Mouse (Mus musculus) adrenal gland, postnatal 25 days (tissue): Measurements from ENCODE around the gene Rd3l. TPM values are rescaled to one million over a fixed set of nuclear protein-coding genes. Genes with fewer than 3 reads are reported as not detected.

Experiments
- DNase-seq: peaks from one replicate; pipeline ENCODE4 v3.0.0; 2021; ENCODE audit warnings: mixed read lengths
- long read RNA-seq: library from polyadenylated mRNA; stranded (forward); transcript quantifications from one replicate; pipeline ENCODE4 v2.0.0, GENCODE M21; 2021
- total RNA-seq: library from RNA; stranded (reverse); gene quantifications from 2 replicates; pipeline ENCODE4 v1.2.3, GENCODE M21; 2021

Gene Rd3l
- not detected in 2 replicates for total RNA-seq
- long read RNA-seq: 0 reads

DNA sequence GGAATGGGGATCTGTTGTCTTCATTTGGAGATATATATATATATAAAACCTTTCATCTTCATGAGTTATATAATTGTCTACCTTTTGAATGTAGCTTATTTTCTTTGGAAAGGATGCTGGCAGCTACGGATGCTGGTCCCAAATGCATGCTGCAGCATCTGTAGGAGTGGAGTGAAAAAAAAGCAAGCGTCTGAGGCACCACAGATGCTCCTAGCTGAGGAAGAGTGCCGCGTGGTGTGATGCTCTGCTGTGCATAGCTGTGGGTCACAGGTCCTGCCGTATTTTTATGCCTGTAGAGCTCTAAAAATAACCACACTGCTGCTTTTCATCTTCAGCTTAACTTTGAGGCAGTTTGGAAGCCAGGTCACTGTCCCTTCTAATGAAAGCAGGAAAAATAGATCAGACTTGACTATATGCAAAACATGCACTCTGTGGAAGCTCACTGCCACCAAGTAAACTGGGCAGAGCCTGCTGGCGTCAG is at the start of gene Rd3l:
TSS of gene Rd3l (minus strand) at position 431 of the 481 bp plus-strand sequence.
- DNase-seq: no peak

GRCm38 (mm10) chr12:112027408-112027807 is 46.3 kb upstream of the Rd3l start:
- DNase-seq: no peak

GRCm38 (mm10) chr12:112025907-112026645 is 45.0 kb upstream of the Rd3l start:
- no peak for DNase-seq

- no peak for DNase-seq
Measured at GRCm38 (mm10) chr12:112025457-112025856, 44.3 kb upstream of the Rd3l start.

GRCm38 (mm10) chr12:112024581-112025310 is 43.6 kb upstream of the Rd3l start:
- DNase-seq: no peak

GRCm38 (mm10) chr12:112023306-112023705 is 42.2 kb upstream of the Rd3l start:
- DNase-seq: no peak

DNA sequence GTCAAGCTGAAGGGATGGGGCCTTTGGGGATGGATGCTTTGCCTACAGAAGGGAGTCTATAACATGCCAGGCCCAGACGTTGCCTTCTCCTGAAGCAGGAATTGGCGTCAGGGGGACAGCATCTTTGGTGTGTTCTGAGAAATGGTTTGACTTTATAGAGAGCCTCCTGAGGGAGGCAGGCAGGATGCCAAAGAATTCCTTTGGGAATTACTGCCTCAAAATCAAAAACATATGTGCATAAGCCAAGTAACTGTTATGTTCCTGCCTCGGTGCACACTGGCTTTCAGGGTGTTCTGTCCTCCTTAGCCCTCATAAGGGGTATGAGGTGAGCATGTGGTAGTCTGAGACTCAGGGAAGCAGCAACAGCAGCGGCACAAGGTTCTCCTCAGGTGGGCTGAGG is 35.2 kb upstream of the Rd3l start:
- DNase-seq: no peak

GRCm38 (mm10) chr12:112013271-112013801 is 32.2 kb upstream of the Rd3l start:
- DNase-seq: no peak

DNA sequence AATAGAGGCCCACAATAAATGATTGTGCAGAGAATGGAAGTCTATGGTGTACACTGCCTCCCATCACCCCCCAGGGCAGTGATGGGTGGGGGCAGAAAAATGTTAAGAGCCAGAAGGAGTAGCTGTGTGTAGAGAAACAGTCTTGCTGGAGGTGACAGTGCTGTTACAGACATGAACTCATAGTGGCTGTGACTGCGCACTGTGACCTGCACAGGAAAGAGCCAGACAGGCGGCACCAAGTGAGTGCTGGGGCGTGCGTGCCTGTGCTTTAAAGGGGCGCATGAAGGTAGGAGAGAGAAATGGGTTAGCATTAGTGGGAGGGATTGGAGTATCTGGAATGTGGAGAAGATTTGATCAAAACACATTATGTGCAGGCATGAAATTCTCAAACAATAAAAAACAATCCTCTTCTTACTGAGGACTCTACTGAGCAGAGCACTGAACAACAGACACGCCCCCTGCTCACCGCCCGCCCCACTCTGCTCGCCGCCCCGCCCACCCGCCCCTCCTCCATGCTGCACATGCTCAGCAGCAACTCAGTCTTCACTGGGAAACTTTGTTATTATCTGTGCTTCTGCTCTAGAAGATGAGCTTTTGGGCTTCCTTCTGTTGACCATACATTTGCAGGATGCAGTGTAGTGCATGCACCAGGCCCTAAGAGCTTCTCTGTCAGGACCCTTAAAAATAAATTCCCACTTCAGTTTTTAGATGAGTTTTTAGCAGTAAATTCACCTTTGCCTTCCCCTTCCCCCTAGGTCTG is 31.6 kb upstream of the Rd3l start:
- DNase-seq: no peak

DNA sequence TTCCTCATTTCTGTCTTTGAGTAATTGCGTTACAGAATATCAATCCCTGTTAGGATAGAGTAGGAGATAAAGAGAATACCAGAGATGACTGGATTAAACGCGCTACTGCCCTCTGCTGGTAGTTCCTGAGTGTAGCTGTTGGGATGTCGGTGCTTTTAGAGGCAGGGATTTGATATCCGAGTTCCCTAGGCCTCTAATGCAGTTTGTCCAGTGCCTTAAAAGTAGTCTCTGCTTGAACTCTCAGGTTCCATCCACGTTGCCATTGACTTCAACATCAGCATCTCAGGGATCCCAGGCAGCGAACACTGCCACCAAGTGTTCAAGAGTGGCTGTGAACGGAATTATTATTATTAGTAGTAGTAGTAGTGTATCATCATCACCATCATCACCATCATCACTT is 20.1 kb upstream of the Rd3l start:
- DNase-seq: peak; percentile 72

DNA sequence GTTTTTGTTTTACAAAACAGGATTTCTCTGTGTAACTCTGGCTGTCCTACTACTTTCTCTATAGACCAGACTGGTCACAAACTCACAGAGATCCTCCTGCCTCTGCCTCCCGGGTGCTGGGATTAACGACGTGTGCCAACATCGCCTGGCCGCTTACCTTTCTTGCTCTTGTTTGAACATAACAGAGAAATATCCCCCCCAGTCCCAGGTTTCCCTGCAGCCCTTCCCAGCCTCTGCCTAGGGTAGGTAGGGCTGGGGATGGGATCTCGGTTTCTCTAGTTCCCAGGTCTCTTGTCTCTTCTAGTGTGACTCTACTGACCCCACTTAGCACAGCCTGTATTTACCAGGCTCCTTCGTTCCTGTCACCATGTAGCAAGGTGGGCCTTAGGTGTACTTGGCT is 18.6 kb upstream of the Rd3l start:
- DNase-seq: no peak

- no peak for DNase-seq
Measured at GRCm38 (mm10) chr12:111995161-111995560, 14.0 kb upstream of the Rd3l start.

DNA sequence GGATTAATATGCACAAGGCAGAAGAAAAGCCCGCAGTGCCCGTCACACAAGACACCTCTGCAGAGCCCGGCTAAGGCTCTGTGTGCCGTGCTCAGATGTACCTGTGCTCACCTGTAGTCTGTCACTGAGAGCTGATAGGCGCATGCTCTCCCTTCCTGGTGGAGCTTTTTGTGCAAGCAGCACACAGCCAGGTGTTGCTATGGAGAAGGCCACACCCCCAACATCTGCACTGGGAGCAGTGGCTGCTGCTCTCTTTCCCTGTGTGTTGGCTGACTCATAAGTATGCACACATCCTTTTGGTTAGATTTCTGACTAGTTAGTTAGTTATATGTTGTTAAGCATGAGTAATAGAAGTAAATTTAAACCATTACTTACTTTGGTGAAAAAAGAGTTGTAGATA is 11.5 kb upstream of the Rd3l start:
- DNase-seq: no peak

- DNase-seq: peak; percentile 17
Measured at GRCm38 (mm10) chr12:111986756-111987155, 5.6 kb upstream of the Rd3l start.

DNA sequence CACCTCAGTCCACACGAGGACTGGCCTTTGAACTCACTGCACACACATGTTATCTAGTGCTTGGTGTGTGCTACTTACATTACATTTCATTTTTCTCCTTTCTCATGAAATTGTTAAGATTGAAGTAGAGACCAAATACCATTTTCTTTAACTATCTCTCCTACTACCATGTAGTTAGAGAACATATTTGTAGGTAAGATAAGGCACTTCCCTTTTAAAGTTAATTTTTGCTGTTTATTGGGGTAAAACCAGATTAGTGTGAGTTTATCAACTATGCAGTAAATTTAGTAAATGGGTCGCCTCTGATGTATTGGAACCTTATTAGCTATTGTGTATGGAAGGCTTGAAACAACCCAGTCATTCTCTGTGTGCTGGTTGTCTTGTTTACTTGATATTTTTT is 2.0 kb upstream of the Rd3l start:
- DNase-seq: no peak

DNA sequence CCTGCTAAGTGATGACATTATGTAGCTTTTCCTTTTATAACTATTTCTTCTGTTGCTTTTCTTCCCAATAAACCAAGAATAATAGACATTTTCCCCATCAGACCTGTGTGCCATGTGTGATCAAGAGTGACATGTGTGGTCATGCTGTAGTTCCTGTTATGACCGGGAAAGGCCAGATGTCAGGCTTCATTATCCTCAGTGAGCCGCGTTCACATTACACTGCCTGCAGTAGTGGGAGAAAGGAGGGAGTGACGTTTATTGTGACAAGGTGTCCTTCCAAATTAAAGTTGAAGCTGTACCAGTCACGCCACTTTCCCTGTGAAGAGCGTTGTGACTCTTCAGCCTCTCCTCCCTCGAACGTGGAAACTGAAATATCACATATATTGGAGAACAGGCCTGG is 714 bp upstream of the Rd3l start:
- no peak for DNase-seq

DNA sequence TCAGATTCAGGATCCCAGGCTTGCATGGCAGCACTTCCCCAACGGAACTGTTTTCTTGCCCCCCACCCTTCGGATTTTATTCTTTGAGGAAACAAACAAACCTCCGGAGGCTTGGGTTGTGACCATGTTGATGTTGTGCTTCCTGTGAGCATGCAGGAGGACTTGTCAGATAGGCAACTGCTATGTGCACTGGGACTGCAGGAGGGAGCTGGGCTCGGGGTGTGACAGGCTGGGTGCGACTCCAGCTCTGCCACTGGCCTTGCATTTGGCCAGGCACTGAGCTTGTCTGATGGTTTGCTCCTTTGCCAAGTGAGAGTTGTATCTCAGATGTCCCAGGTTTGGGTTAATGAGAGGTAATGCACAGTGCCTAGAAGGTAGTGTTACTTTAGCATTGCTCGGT is 2.8 kb downstream of the Rd3l start:
- DNase-seq: no peak

DNA sequence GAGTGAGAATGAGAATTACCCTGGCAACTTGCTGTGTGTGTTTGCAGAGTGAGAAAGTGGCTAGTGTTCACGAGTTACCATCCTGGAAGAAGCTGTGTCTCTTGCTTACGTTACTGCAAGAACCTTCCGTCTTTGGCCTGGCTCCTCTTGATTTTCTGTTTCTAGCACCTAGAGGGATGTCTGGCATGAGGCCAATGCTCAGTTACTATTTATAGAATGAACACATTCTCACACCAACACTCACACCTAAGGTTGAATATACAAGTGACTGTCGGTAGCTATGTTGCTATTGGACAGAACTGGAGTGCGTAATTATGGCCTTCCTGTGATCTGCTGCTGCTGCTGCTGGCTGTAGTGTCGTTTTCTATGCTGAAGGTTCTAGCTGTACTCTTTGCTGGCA is 4.0 kb downstream of the Rd3l start:
- no peak for DNase-seq

DNA sequence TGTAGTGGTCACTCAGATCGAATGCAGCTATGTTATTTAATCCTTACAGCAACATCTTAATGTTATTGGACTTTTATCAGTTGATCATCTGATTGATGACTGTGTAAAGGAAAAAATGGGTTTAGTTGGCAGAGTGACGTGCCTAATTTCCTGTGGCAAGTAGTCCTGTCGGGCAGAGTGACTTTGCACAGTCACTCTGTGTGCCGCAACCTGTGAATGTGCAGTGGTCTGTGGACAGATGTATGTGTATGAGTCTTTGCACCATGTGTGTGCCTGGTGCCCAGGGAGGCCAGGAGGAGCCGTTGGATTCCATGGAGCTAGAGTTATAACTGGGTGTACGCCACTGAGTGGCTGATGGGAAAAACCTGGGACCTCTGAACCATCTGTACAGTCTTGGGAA is 6.5 kb downstream of the Rd3l start:
- no peak for DNase-seq

DNA sequence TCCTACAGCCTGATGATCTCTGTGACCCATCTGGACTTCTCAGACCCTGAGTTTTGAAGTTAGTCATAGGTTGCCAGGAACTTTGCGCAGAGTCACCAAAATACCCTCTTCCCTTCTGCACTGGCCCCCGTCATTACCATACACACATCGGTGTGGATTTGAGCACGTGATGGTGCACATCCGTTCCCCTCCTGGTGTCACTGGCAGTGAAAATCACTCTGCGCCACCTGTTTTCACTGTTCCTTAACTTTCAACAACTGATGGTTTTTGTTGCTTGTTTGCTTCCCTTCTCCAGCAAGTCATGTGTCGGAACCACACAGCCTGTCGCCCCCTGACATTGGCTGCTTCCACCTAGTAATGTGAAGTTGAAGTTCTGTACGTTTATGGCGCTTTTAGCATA is 8.6 kb downstream of the Rd3l start:
- no peak for DNase-seq

- DNase-seq: no peak
Measured at GRCm38 (mm10) chr12:111971231-111971686, 9.9 kb downstream of the Rd3l start, which contains the start of gene Tdrd9. Tdrd9 (plus strand) TSS chr12:111971559.

GRCm38 (mm10) chr12:111970085-111970484 is 11.0 kb downstream of the Rd3l start:
- no peak for DNase-seq
